Mouse (Mus musculus): ENCODE data around the gene Trpm6. TPM values are rescaled to one million over a fixed set of nuclear protein-coding genes. Genes with fewer than 3 reads are reported as not detected.

Gene Trpm6
- total RNA-seq, 2 experiments from 2014 or later, result 0.06 to 0.08 TPM

- no peak for DNase-seq (ENCODE audit: low spot score)
- intact Hi-C loops (cut with DNase I), result no loop called here
Observed at GRCm38 (mm10) chr19:18881162-18881561, 131.4 kb downstream of the Trpm6 start.

DNA sequence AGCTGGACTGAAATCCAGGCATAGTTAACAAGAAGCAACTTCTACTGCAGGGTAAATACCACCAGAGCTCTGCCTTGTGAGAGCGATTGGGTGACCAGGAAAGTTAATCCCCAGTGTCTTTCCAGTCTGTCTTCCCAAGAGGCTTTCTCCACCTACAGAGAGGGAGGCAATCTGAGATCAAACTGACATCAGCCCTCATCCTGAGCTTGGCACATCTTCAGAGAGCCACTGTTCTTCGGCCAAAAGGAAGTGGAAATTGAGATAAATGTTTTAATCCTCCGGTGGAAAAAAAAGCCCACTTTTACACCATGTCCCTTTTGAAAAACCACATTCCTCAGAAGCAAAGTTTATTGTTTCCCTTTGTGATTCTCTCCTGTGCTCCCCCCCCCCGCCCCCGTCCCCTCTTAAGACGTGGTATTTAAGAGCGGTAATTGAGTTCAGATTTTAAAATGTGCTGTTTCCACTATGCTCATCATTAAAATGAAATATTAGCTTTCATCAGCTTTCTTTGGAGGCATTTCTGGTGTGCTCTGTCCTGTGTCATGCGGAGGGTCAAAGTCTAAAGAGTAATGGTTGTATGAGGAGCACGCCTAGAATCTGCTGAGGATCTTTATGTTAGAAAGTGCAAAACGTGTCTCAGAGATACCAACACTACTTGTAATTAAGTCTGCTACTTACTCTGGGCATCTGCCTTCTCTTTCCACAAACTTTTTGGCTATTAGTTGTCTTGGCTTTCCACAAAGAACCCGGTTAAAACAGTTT, 138.0 kb downstream of the Trpm6 start:
- intact Hi-C loops (cut with DNase I), result no loop called here
- DNase-seq (ENCODE audit: low spot score), result no peak

- intact Hi-C loops (cut with DNase I), result no loop called here
Observed at GRCm38 (mm10) chr19:18888491-18889116, 138.8 kb downstream of the Trpm6 start.

GRCm38 (mm10) chr19:18889117-18889627, 139.4 kb downstream of the Trpm6 start:
- no peak for DNase-seq (ENCODE audit: low spot score)
- intact Hi-C loops (cut with DNase I), result no loop called here

More at GRCm38 (mm10) chr19:18888491-18889116, 138.8 kb downstream of the Trpm6 start:
- DNase-seq (ENCODE audit: low spot score), result no peak

DNA sequence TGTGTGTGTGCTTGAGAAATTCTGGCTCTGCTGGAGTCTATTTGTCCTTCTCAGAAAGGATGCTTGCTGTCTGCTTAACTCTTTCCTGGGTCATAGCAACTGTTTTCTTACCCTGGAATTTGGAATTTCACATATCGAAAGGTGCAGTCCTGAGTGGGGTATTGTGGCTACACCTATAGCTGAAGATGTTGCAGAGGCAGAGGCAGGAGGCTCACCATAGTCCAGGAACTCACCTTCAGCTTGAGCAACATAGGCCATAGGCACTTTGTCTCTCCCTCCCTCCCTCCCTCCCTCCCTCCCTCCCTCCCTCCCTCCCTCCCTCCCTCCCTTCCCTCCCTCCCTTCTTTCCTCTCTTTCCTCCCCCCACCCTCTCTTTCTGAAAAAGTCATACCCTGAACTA, 139.8 kb downstream of the Trpm6 start:
- DNase-seq (ENCODE audit: low spot score), result no peak
- intact Hi-C loops (cut with DNase I), result no loop called here

- intact Hi-C loops (cut with DNase I), result no loop called here
- DNase-seq (ENCODE audit: low spot score), result no peak
Observed at GRCm38 (mm10) chr19:18890216-18890615, 140.4 kb downstream of the Trpm6 start.

DNA sequence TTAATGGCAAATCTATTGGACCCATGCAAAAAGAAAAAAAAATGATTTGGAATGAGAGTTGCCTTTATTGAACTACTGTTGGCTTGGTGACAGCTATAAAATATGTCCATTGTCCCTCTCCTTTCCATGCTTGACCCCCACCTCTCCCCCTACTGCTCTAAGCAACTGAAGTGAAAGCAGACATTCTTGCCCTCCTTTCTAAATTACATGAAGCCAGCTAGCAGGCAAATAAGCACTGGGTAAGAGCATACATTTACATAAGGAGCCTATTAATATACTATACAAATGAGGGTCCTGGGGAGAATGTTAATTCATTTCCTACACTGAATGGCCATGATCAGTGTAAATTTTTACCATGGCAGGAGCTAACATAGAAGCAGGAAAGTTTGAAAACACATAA, 148.5 kb downstream of the Trpm6 start:
- DNase-seq (ENCODE audit: low spot score), result no peak
- intact Hi-C loops (cut with DNase I), result no loop called here

- no peak for DNase-seq (ENCODE audit: low spot score)
- intact Hi-C loops (cut with DNase I), result no loop called here
Observed at GRCm38 (mm10) chr19:18902041-18902693, 152.4 kb downstream of the Trpm6 start.

DNA sequence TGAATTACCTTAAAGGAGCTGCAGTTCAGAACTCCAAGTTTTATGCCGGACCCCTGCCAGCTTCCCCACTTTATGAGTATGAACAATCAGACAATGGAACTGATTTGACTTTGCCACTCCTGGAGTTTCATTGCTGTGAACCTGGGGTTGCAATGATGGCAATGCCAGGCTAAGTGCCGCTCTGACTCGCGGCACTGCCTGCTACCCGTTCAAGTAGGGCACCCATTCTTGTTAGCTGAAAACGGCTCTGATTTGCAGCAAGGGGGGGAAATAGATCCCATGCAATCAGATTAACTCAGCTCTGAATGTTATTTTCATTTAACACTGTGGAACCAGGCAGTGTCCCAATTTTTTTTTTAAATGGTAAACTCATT, 152.9 kb downstream of the Trpm6 start:
- no peak for DNase-seq (ENCODE audit: low spot score)
- intact Hi-C loops (cut with DNase I), result no loop called here

DNA sequence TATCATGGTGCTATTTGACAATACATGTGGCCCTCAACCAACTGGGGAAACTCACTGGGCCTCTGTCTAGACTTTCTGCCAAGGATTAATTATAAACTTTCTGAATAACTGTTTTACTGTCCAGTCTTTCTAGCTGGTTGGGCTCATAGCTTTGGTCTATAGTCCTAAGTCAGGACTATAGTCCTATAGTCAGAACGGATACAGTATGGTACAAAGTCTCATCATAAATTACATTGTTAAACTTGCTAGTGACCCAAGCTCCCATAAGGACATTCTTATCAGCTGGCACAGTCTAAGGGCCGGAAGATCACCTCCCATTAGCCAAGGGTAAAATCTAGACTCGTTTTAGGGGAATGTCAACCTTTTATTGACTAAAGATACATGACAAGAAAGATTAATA, 155.7 kb downstream of the Trpm6 start:
- intact Hi-C loops (cut with DNase I), result no loop called here
- DNase-seq (ENCODE audit: low spot score), result no peak

- DNase-seq (ENCODE audit: low spot score), result no peak
- intact Hi-C loops (cut with DNase I), result no loop called here
Observed at GRCm38 (mm10) chr19:18909641-18910040, 159.9 kb downstream of the Trpm6 start.

DNA sequence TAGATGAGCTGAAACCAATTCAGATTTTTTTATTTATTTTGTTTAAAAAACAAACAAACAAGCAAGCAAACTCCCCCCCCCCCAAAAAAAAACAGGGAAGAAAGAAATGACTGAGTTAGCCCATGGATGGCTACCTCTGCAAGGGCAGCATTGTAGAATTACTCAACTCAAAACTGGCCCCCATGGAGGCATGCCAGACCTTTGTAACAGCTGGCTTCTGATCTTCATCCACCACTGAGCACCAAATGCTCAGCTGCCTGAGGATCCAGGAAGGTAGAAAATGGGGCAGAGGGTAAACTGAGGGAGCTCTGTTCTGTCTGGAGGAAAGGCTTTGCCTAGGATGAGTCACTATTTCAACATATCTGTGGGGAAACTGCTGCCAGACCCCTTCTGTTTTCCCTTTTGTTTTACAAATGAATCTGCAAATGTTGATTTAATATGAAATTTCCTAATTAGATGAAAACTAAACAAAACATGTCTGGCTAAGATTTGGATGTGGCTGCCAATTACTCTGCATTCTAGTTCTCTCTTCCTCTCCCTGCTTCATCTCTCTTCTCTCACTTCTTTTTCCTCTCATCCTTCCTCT, 162.1 kb downstream of the Trpm6 start:
- intact Hi-C loops (cut with DNase I), result no loop called here
- DNase-seq (ENCODE audit: low spot score), result no peak

- intact Hi-C loops (cut with DNase I), result no loop called here
- no peak for DNase-seq (ENCODE audit: low spot score)
Observed at GRCm38 (mm10) chr19:18941391-18941790, 191.6 kb downstream of the Trpm6 start.

Other genes with a start within 250 kb of the Trpm6 start
- 10 to 100 TPM; 38.1 to 41.2 TPM for gene Ostf1, start 118.2 kb upstream of the Trpm6 start, total RNA-seq (2021)
- 1 to 10 TPM; 2.4 to 2.8 TPM for gene Nmrk1, start 118.0 kb upstream of the Trpm6 start, total RNA-seq (2021)
- 10 to 100 TPM; 31.0 to 33.3 TPM for gene Carnmt1, start 79.2 kb upstream of the Trpm6 start, total RNA-seq (2021)
- 10 to 100 TPM in 1 of 2 experiments, 1 to 10 TPM in 1; 9.7 to 10.8 TPM for gene D030056L22Rik, start 36.8 kb upstream of the Trpm6 start, total RNA-seq (2021)

Measured in heart, postnatal 25 days (tissue).